Mouse (Mus musculus) midbrain, embryonic 10.5 days (tissue): ENCODE results near the gene Pimreg. TPM values are rescaled to one million over a fixed set of nuclear protein-coding genes. Genes with fewer than 3 reads are reported as not detected.

ENCODE experiments used
- DNase-seq: peaks from one replicate; pipeline ENCODE4 v3.0.0-alpha.2; 2017; ENCODE audit warnings: low spot score
- H3K27ac ChIP-seq: fragments of 300-500 bp; sonication (generic); replicated peaks from 2 replicates; pipeline ENCODE4 v1.5.1; 2016; ENCODE audit warnings: mild to moderate bottlenecking
- H3K27me3 ChIP-seq: fragments of 300-500 bp; sonication (generic); 2 replicates; pipeline ENCODE4 v1.6.1; 2016; ENCODE audit warnings: low read depth, mild to moderate bottlenecking; ENCODE audit not compliant: poor library complexity, severe bottlenecking
- H3K36me3 ChIP-seq: fragments of 300-500 bp; sonication (generic); 2 replicates; pipeline ENCODE4 v1.6.1; 2016; ENCODE audit warnings: mild to moderate bottlenecking, moderate library complexity
- H3K4me1 ChIP-seq: fragments of 300-500 bp; sonication (generic); 2 replicates; pipeline ENCODE4 v1.6.1; 2016
- H3K4me3 ChIP-seq: fragments of 300-500 bp; sonication (generic); 2 replicates; pipeline ENCODE4 v1.5.1; 2016; ENCODE audit warnings: mild to moderate bottlenecking, moderate library complexity
- H3K9me3 ChIP-seq: fragments of 300-500 bp; sonication (generic); replicated peaks from 2 replicates; pipeline ENCODE4 v1.6.1; 2016; ENCODE audit warnings: mild to moderate bottlenecking
- WGBS: fragments of 180-500 bp; shearing (Covaris S2); methylation state at CpG from one replicate; pipeline ENCODE4 v1.1.7; 2016; 5-methylcytosine and 5-hydroxymethylcytosine counted together
- polyA plus RNA-seq: library from polyadenylated mRNA; unstranded; fragments of >200 nt; fragmentation: Nextera tagmentation; extraction: Ambion mirVana; gene quantifications from 2 replicates; pipeline ENCODE4 v1.2.1, GENCODE M21; 2016

The Pimreg gene
- polyA plus RNA-seq, 1 experiment from 2014 or later = 280 TPM

DNA sequence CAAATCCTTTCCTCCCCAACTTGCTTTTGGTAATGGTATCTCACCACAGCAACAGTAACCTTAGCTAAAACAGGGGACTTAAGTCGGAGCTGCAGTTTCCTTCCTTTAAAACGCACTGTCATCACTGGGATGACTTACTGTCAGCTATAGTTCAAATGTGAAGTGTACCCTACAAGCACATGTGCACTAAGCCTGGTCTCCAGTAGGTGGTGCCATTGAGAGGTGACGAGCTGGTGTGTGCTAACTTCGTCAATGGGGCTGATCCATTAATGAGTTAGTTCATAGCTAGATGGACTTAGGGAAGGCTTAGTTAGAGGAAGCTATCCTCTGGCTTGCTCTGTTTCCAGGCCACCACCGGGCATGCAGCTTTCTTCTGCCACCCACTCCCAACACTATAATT is 10.8 kb downstream of the Pimreg start:
- Histone ChIP-seq H3K9me3 (no peaks in the 10 kb centered on the region), H3K27me3 (peaks cover 56% of the 10 kb centered on the region), H3K4me3 (no peak overlapping the region), H3K4me1 (peaks cover 33% of the 10 kb centered on the region), H3K27ac (no peak overlapping the region), H3K36me3 (peaks cover 13% of the 10 kb centered on the region)
- peak; percentile 69 for DNase-seq
- WGBS = 16% methylated on average over 5 of the region's 5 CpGs

DNA sequence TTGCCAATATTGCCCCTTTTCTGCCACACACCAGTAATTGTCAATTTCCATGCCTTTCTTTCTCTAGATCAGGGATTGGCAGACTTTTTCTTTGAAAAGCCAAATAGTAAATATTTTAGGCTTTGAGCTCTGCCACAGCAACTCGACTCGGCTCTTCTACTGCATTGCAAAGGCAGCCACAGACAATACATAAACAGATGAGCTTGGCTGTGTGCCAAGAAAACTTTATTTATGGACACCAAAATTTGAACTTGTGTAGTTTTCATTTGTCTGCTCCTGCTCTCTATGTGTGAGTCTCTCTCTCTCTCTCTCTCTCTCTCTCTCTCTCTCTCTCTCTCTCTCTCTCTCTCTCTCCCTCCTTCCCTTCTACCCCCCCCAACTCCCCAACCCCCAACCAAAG is 13.3 kb downstream of the Pimreg start:
- H3K27me3 ChIP-seq = peaks cover 38% of the 10 kb centered on the region
- no peak overlapping the region for H3K4me3 ChIP-seq
- WGBS = 81% methylated on average over 2 of the region's 2 CpGs
- no peak for DNase-seq
- peaks cover 24% of the 10 kb centered on the region for H3K4me1 ChIP-seq
- no peaks in the 10 kb centered on the region for H3K9me3 ChIP-seq
- H3K27ac ChIP-seq = no peak overlapping the region
- no peaks in the 10 kb centered on the region for H3K36me3 ChIP-seq

DNA sequence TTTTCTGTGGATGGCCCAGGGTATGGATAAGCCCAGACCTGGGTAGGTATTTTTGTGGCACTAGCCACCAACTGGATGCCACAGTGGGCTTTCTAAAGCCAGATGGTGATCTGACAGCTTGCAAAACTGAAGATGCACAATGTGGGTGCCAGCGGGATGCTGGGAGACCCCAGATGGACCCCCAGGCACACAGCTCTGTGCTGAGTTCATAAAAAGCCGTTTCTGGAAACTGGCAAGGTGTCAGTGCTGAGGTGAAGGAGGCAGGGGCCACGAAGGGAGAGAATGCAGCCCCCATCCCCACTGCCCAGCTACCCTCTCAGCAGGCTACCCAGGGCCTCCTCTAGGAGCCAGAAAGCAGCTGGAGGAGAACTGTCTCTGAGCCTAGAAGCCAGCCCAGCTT is 15.3 kb downstream of the Pimreg start:
- no peak for DNase-seq
- H3K27me3 ChIP-seq = peaks cover 18% of the 10 kb centered on the region
- H3K4me1 ChIP-seq = peaks cover 9% of the 10 kb centered on the region; the same call in 1 of the 2 replicates
- H3K4me3 ChIP-seq = no peak overlapping the region
- H3K27ac ChIP-seq = no peak overlapping the region
- H3K36me3 ChIP-seq = no peaks in the 10 kb centered on the region
- WGBS = 76% methylated on average over 3 of the region's 3 CpGs
- H3K9me3 ChIP-seq = no peaks in the 10 kb centered on the region

DNA sequence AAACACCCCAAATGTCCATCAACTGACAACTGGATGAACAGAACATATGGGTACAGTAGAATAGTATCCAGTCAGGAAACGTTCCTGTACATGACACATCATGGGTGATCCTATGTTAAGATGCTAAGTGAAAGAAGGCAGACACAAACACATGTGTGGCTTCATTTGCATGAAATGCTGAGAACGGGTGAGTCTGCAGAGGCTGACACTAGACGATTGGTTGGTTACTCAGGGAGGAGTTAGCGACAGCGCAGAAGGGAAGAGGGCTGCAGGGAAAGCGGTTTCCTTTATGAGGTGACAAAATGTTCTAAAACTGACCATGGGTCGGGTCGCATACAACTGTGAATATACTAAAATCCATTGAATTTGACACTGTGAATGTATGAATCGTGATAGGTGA is 18.6 kb downstream of the Pimreg start:
- DNase-seq = no peak
- no peak overlapping the region for H3K4me3 ChIP-seq
- H3K4me1 ChIP-seq = peaks cover 7% of the 10 kb centered on the region; the same call in 1 of the 2 replicates
- H3K36me3 ChIP-seq = no peaks in the 10 kb centered on the region
- WGBS = 86% methylated on average over 9 of the region's 9 CpGs
- H3K27ac ChIP-seq = no peak overlapping the region
- no peaks in the 10 kb centered on the region for H3K27me3 ChIP-seq
- H3K9me3 ChIP-seq = peaks cover 5% of the 10 kb centered on the region; the same call in 1 of the 2 replicates

DNA sequence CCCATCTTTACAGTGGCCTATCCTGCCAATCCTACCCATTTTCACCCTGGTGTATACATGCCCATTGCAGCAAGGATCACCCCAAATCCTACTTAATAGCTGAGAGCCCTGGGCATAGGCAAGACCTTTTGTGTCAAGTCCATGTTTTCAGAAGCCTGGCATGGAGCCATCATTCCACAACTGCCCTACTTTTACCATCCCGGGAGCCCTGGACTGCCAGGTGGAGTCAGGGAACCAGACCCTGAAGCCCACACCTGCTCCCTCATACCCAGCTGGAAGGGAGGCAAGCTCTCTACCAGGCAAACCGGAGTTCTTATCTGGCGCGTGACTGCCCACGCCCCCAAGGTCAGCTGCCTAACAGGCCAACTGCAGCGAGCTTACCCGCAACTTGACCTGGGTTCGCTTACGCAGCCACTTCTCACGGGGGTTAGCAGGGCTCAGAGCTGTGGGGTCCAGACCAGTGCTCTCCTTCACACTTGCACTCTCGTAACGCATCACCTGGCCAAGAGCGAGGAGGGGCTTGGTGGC is 19.3 kb downstream of the Pimreg start:
- Histone ChIP-seq H3K27me3 (no peaks in the 10 kb centered on the region), H3K9me3 (peaks cover 5% of the 10 kb centered on the region; the same call in 1 of the 2 replicates), H3K27ac (no peak overlapping the region), H3K4me3 (no peak overlapping the region), H3K4me1 (no peaks in the 10 kb centered on the region; the same call in 1 of the 2 replicates), H3K36me3 (no peaks in the 10 kb centered on the region)
- WGBS = 90% methylated on average over 13 of the region's 13 CpGs
- DNase-seq = no peak

DNA sequence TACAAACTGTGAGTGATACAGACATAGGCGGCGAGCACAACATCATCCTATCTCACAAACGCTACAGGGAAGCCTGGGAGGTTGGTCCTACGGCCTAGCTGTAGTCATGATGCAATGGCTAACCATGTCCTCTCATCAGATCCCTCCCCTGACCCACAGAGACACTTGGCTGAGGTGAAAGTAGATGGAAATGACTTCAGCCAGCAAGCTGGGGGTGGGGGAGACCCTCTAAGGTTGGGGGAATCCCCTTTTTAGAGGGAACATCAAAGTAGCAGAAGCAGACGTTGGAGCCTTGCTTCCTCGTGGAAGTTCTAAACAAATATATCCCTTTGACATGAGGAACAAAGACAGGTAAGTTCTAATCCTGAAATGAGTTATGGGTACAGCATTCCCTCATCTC is 22.6 kb downstream of the Pimreg start:
- DNase-seq = no peak

DNA sequence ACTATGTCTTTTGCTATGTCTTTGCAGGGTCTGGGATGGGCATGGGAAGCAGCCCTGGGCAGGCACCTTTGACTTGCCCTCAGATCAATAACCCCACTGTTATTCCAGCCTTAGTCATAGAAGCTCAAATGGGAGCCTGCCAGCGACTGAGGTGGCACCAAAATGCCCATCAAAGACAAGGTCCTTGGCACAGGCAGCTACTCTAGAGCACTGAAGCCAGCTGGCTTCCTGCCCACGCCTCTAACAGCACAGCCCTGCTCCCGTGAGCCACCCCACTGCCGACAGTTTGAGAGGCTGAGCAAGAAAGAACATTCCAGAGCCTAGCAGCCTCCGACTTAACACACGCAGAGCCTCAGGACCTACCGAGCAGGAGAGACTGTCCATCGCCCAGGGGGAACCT is 23.3 kb downstream of the Pimreg start:
- H3K4me1 ChIP-seq = peaks cover 7% of the 10 kb centered on the region
- no peak for DNase-seq
- 95% methylated on average over 8 of the region's 8 CpGs for WGBS

More for the DNA sequence above, 22.6 kb downstream of the Pimreg start:
- Histone ChIP-seq H3K9me3 (peaks cover 5% of the 10 kb centered on the region; the same call in 1 of the 2 replicates), H3K4me3 (no peak overlapping the region), H3K4me1 (peaks cover 5% of the 10 kb centered on the region; the same call in 1 of the 2 replicates), H3K36me3 (no peaks in the 10 kb centered on the region), H3K27ac (no peak overlapping the region), H3K27me3 (no peaks in the 10 kb centered on the region)
- WGBS = 84% methylated on average over 6 of the region's 6 CpGs

DNA sequence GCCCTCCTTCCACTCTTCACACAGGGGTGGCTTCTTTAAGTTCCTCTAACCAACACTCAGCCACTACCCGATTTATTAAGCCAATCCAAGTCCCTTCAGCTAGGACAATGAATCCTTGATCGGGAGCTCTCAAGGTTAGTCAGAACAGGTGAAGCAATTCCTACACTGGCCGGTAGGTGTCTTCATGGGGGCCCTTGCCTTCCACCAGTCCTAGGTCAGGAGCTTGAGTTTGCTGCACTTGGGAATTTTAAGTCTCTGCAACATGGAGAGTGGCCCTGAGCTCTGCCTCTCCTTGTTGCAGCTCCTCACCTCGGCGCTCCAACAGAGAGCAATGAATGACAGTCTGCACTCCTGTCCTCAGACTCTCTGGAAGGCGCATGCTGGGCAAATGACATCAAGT is 24.5 kb downstream of the Pimreg start:
- H3K4me1 ChIP-seq = peaks cover 19% of the 10 kb centered on the region
- H3K9me3 ChIP-seq = peaks cover 5% of the 10 kb centered on the region; the same call in 1 of the 2 replicates
- no peaks in the 10 kb centered on the region for H3K36me3 ChIP-seq
- no peak overlapping the region for H3K4me3 ChIP-seq
- H3K27ac ChIP-seq = 0 out of 2 replicates have a peak overlapping the region, but pooled peaks have one; percentile 2
- no peaks in the 10 kb centered on the region for H3K27me3 ChIP-seq
- WGBS = 37% methylated on average over 6 of the region's 6 CpGs
- peak; percentile 38 for DNase-seq

More for the DNA sequence above, 23.3 kb downstream of the Pimreg start:
- Histone ChIP-seq H3K9me3 (peaks cover 5% of the 10 kb centered on the region; the same call in 1 of the 2 replicates), H3K36me3 (no peaks in the 10 kb centered on the region), H3K4me3 (no peak overlapping the region), H3K27ac (no peak overlapping the region), H3K27me3 (no peaks in the 10 kb centered on the region)

DNA sequence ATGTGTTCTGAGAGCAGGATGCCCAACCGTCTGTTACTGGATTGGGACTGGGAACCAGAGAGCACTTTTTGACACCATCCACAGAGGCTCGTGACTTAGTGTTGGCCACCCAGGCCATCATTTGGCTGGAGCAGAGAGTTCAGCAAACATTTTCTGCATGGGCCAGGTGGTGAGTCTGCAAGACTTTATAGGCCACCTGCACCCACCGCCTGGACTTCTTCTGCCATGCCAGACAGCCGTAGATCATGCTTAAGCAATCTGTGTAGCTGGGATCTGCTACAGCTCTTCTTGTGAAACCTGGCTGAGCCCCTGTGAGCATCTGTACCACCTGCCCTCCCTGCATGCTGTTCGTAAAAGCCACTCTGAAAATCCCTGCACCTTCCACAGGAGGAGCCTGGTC is 25.5 kb downstream of the Pimreg start:
- Histone ChIP-seq H3K27ac (0 out of 2 replicates have a peak overlapping the region, but pooled peaks have one; percentile 2), H3K9me3 (peaks cover 5% of the 10 kb centered on the region; the same call in 1 of the 2 replicates), H3K36me3 (no peaks in the 10 kb centered on the region), H3K4me3 (no peak overlapping the region), H3K27me3 (no peaks in the 10 kb centered on the region), H3K4me1 (peaks cover 27% of the 10 kb centered on the region)
- no peak for DNase-seq
- WGBS = 84% methylated on average over 5 of the region's 5 CpGs

DNA sequence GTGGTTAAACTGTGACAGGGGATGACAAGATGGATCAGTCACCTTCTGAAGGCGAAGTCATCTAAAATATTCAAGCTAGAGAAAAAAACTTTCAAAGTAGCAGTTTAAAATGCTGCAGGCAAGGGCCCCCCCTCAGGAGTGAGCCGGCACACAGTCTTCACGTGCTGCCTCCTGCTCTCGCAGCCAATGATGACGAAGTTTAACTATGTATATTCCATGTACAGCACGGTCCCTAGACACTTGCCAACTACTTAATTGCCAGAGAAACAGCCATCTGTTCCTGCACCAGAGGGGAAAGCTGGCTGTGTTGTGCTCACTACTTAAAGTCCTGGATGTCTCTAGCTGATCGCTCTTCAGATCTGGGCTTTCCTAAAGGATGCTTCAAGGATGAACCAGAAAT is 26.2 kb downstream of the Pimreg start:
- H3K4me1 ChIP-seq = peaks cover 34% of the 10 kb centered on the region
- no peaks in the 10 kb centered on the region for H3K36me3 ChIP-seq
- H3K4me3 ChIP-seq = no peak overlapping the region
- no peaks in the 10 kb centered on the region for H3K27me3 ChIP-seq
- H3K9me3 ChIP-seq = peaks cover 5% of the 10 kb centered on the region; the same call in 1 of the 2 replicates
- 86% methylated on average over 7 of the region's 7 CpGs for WGBS
- no peak overlapping the region for H3K27ac ChIP-seq
- DNase-seq = no peak

DNA sequence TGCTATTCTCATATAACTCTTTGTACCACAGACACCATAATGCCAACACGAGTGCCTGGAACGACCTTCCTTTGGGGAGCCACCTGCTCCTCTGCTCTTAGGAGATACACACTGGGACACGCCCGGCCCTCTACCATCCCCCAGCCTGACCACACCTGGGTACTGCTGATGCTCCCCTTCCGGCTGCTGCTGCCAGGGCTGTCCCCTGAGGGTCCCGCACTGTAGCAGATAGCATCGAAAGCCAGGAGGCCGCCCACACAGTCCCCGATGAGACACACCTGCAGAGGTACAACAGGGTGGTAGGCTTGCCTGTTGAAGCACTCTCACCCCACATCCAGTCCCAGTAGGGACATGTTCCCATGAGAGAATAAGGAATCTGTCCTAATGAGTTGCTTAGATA is 28.9 kb downstream of the Pimreg start:
- H3K4me1 ChIP-seq = peaks cover 34% of the 10 kb centered on the region
- H3K9me3 ChIP-seq = no peaks in the 10 kb centered on the region
- WGBS = 90% methylated on average over 9 of the region's 9 CpGs
- no peaks in the 10 kb centered on the region for H3K36me3 ChIP-seq
- no peak for DNase-seq
- H3K27me3 ChIP-seq = no peaks in the 10 kb centered on the region
- H3K27ac ChIP-seq = no peak overlapping the region
- H3K4me3 ChIP-seq = no peak overlapping the region

DNA sequence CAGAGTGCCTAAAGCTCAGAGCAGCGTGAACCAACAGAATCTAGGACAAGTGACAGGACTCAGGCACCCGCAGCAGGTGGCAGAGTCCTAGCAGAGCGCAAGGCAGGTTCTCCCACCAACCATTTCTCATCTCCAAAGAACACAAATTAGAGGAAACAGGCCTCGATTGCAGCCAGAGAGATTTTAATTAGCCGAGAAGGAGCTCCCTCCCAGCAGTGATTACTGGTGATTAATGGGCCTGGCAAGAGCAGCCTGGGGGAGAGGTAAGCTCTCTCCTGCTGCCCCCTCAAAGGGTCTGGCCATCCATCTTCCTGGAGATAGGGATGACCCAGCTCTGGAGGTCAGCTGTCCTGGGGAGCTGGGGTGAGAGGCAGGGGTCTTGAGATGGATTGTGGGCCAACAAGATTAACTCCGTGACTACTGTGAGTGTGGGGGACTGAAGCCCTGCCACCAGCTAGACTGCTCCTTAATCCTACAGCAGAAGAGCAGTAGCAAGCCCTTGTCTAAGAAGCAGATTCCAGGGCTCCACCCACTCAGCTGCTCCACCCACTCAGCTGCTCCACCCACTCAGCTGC is 30.6 kb downstream of the Pimreg start:
- Histone ChIP-seq H3K4me3 (no peak overlapping the region), H3K36me3 (no peaks in the 10 kb centered on the region), H3K27ac (no peak overlapping the region), H3K4me1 (peaks cover 29% of the 10 kb centered on the region), H3K9me3 (no peaks in the 10 kb centered on the region), H3K27me3 (no peaks in the 10 kb centered on the region)
- no peak for DNase-seq
- 60% methylated on average over 6 of the region's 6 CpGs for WGBS

DNA sequence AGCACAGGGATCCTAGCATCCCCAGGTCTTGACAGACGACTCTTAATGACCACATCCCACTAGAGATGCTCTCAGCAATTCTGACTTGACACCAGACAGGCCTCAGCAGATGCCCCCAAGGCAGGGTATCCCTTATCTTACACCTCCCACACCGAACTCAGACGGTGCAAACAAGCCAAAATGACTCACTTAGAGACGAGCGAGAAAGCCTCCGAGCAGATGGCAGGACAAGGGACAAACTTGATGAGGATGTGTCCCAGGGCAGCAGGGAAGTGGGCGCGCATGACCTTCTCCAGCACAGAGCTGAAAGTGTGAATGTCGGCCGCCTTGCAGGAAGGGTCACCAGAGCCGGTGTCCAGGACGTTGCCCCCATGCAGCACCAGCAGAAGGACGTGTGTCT is 32.4 kb downstream of the Pimreg start:
- Histone ChIP-seq H3K4me1 (peaks cover 32% of the 10 kb centered on the region), H3K9me3 (no peaks in the 10 kb centered on the region), H3K27ac (no peak overlapping the region), H3K36me3 (no peaks in the 10 kb centered on the region), H3K27me3 (no peaks in the 10 kb centered on the region), H3K4me3 (no peak overlapping the region)
- WGBS = 88% methylated on average over 13 of the region's 13 CpGs
- no peak for DNase-seq
